Mouse (Mus musculus): ENCODE results near the gene Pcbd1. TPM values are rescaled to one million over a fixed set of nuclear protein-coding genes. Genes with fewer than 3 reads are reported as not detected.

The Pcbd1 gene
- total RNA-seq, 1 experiment: 9.5 TPM

DNA sequence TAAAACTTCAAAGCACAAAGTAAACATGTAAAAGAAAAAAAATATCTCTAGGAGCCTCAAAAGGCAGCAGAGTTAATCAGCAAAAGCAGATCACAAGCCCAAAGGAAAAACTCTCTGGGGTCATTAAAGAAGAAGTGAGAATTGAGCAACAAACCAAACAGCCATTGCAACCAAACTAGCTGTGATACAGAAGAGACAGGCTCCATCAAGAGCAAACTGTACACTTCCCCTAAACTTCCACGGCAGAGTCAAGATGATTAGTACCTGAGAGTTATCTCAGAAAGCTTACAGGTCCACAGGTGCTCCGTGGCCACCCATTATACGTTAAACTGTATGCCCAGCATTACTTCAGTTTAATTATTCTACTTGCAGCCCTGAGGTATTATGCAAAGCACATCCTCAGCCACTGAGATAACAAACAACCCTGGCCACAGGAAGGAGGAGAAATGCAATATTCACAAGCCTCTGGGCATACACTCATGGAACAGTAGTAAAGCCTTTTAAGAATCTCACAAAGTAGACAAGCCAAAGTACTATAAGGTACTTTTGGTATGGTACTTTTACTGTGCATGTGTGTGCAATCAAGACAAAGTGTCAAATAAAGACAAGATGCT lies 46.2 kb downstream of the Pcbd1 start:
- Histone ChIP-seq H3K9me3 (ENCODE audit: control insufficient read depth, insufficient read depth, low read depth, low read length) (no peaks in the 10 kb centered on the region), H3K4me1 (ENCODE audit: control insufficient read depth in 2 of 2, insufficient read depth in 2 of 2, low read length in 2 of 2, poor library complexity in 1 of 2) (peaks cover 0 to 2% of the 10 kb centered on the region in 2 experiments; a peak in 1 of 4 replicates), H3K27ac (ENCODE audit: insufficient read depth, low read depth, low read length, poor library complexity, severe bottlenecking) (no peak overlapping the region), H3K4me3 (ENCODE audit: insufficient read depth in 1 of 2, low read depth in 1 of 2, low read length in 2 of 2, poor library complexity in 1 of 2, severe bottlenecking in 1 of 2) (no peak overlapping the region), H3K36me3 (ENCODE audit: control insufficient read depth, insufficient read depth, low read length, poor library complexity, severe bottlenecking) (0 out of 2 replicates have a peak, but pooled peaks cover 2% of the 10 kb centered on the region), H3K9ac (ENCODE audit: insufficient read depth, low read depth, low read length, poor library complexity, severe bottlenecking) (no peak overlapping the region)
- in situ Hi-C loops (cut with MboI; ENCODE audit: low sequenced_read_pairs in 2 of 2, unreplicated experiment in 2 of 2): no loop called here
- no peak for DNase-seq (ENCODE audit: low read depth, low spot score)
- TF ChIP-seq ZNF384 (IDR thresholded peaks at IDR 0.05; ENCODE audit: low read depth, low read length) (no peak), HCFC1 (IDR thresholded peaks at IDR 0.05; ENCODE audit: borderline replicate concordance, insufficient read depth, low read length) (no peak), CHD2 (IDR thresholded peaks at IDR 0.05; ENCODE audit: low read depth, low read length) (no peak), MAFK (IDR thresholded peaks at IDR 0.05; ENCODE audit: insufficient read depth, low read depth, low read length) (no peak), ZC3H11A (IDR thresholded peaks at IDR 0.05; ENCODE audit: borderline replicate concordance, low read depth, low read length) (no peak)

DNA sequence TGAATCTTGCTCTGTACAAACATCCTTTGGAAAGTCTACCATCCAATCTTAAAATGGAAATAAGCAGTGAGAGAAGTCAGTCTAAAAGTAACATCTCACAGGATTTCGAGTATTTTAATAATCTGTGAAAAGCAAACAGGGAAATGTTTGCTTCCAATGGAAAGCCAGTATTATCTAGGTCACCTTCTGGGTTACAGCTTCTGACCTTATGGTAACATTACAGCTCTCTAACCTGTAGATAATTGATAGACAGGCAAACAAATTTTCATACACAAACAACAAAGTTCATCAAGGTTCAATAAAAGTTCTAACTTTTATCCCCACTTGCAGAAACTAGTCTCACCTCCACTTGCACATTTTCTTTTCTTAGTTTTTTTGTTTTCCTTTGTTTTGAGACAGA lies 48.4 kb downstream of the Pcbd1 start:
- H3K27ac ChIP-seq (ENCODE audit: insufficient read depth, low read depth, low read length, poor library complexity, severe bottlenecking): no peak overlapping the region
- H3K4me3 ChIP-seq (ENCODE audit: insufficient read depth in 1 of 2, low read depth in 1 of 2, low read length in 2 of 2, poor library complexity in 1 of 2, severe bottlenecking in 1 of 2): no peak overlapping the region
- in situ Hi-C loops (cut with MboI; ENCODE audit: low sequenced_read_pairs in 2 of 2, unreplicated experiment in 2 of 2): no loop called here
- peaks cover 2% of the 10 kb centered on the region; the same call in 1 of the 2 replicates for H3K36me3 ChIP-seq (ENCODE audit: control insufficient read depth, insufficient read depth, low read length, poor library complexity, severe bottlenecking)
- no peak for DNase-seq (ENCODE audit: low read depth, low spot score)
- H3K9ac ChIP-seq (ENCODE audit: insufficient read depth, low read depth, low read length, poor library complexity, severe bottlenecking): no peak overlapping the region
- H3K4me1 ChIP-seq (ENCODE audit: control insufficient read depth in 2 of 2, insufficient read depth in 2 of 2, low read length in 2 of 2, poor library complexity in 1 of 2): peaks cover 0 to 2% of the 10 kb centered on the region in 2 experiments; a peak in 1 of 4 replicates
- TF ChIP-seq HCFC1 (IDR thresholded peaks at IDR 0.05; ENCODE audit: borderline replicate concordance, insufficient read depth, low read length) (no peak), MAFK (IDR thresholded peaks at IDR 0.05; ENCODE audit: insufficient read depth, low read depth, low read length) (no peak), CHD2 (IDR thresholded peaks at IDR 0.05; ENCODE audit: low read depth, low read length) (no peak), ZNF384 (IDR thresholded peaks at IDR 0.05; ENCODE audit: low read depth, low read length) (no peak), ZC3H11A (IDR thresholded peaks at IDR 0.05; ENCODE audit: borderline replicate concordance, low read depth, low read length) (no peak)
- no peaks in the 10 kb centered on the region for H3K9me3 ChIP-seq (ENCODE audit: control insufficient read depth, insufficient read depth, low read depth, low read length)

DNA sequence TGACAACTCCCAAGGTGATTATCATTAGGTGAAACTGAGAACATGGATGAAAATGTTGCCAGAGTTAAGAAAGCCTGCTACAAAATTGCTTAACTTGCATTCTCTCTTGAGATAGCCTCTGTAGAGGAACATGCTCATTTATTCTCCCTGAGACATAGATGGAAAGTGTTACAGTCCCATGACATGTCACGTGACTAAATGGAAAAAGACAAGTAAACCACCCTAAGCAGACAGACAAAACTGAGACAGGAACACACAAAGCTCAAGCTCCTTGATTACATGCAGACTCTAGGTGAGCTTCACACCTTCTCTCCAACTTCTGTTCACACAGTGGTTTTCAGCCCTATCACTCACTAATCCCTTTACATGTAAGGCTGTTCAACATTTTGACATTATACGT lies 54.2 kb downstream of the Pcbd1 start:
- no peak overlapping the region for H3K4me3 ChIP-seq (ENCODE audit: insufficient read depth in 1 of 2, low read depth in 1 of 2, low read length in 2 of 2, poor library complexity in 1 of 2, severe bottlenecking in 1 of 2)
- H3K4me1 ChIP-seq (ENCODE audit: control insufficient read depth in 2 of 2, insufficient read depth in 2 of 2, low read length in 2 of 2, poor library complexity in 1 of 2): no peaks in the 10 kb centered on the region; a peak in 1 of 4 replicates
- peaks cover 2% of the 10 kb centered on the region; the same call in 1 of the 2 replicates for H3K36me3 ChIP-seq (ENCODE audit: control insufficient read depth, insufficient read depth, low read length, poor library complexity, severe bottlenecking)
- H3K9me3 ChIP-seq (ENCODE audit: control insufficient read depth, insufficient read depth, low read depth, low read length): no peaks in the 10 kb centered on the region
- TF ChIP-seq MAFK (IDR thresholded peaks at IDR 0.05; ENCODE audit: insufficient read depth, low read depth, low read length) (no peak), ZC3H11A (IDR thresholded peaks at IDR 0.05; ENCODE audit: borderline replicate concordance, low read depth, low read length) (no peak), CHD2 (IDR thresholded peaks at IDR 0.05; ENCODE audit: low read depth, low read length) (no peak), HCFC1 (IDR thresholded peaks at IDR 0.05; ENCODE audit: borderline replicate concordance, insufficient read depth, low read length) (no peak), ZNF384 (IDR thresholded peaks at IDR 0.05; ENCODE audit: low read depth, low read length) (no peak)
- in situ Hi-C loops (cut with MboI; ENCODE audit: low sequenced_read_pairs in 2 of 2, unreplicated experiment in 2 of 2): loop anchor here in 1 of 2 experiments (10.0 kb wide), 1 partner anchor 319 kb away; no protein-coding TSS in a partner anchor
- H3K9ac ChIP-seq (ENCODE audit: insufficient read depth, low read depth, low read length, poor library complexity, severe bottlenecking): no peak overlapping the region
- DNase-seq (ENCODE audit: low read depth, low spot score): no peak
- H3K27ac ChIP-seq (ENCODE audit: insufficient read depth, low read depth, low read length, poor library complexity, severe bottlenecking): no peak overlapping the region

Other genes starting within 250 kb of the Pcbd1 start
- gene Sgpl1, start 58.4 kb downstream of the Pcbd1 start, total RNA-seq (2012; rRNA removed): 103 and 109 TPM in 2 replicates
- not detected in 2 replicates for gene Tbata, start 82.6 kb downstream of the Pcbd1 start, total RNA-seq (2012; rRNA removed)
- gene Adamts14, start 184.1 kb downstream of the Pcbd1 start, total RNA-seq (2012; rRNA removed): 7.4 and 22.9 TPM in 2 replicates
- gene Prf1, start 208.5 kb downstream of the Pcbd1 start, total RNA-seq (2012; rRNA removed): not detected in 2 replicates

Data from ES-E14 (cell line).